Mouse (Mus musculus) bone marrow macrophage, adult 2 months (primary cell): ENCODE measurements around the gene Npr1.

ENCODE experiments used
- CTCF ChIP-seq: IDR thresholded peaks from 2 replicates; pipeline ENCODE4 v1.5.1; 2012; ENCODE audit warnings: low read depth, mild to moderate bottlenecking, low read length, moderate library complexity
- POLR2A ChIP-seq: IDR thresholded peaks from 2 replicates; pipeline ENCODE4 v1.6.1; 2012; ENCODE audit warnings: mild to moderate bottlenecking, low read depth, low read length, borderline replicate concordance

GRCm38 (mm10) chr3:90486998-90487397, 21.3 kb upstream of the Npr1 start:
- TF ChIP-seq POLR2A (no peak), CTCF (no peak)
